In genomic region chr12:76992891-76993529, GRCm38 (mm10) we compare ENCODE assay signal across 10 mouse cellular contexts. TPM values are rescaled to one million over a fixed set of nuclear protein-coding genes. Genes with fewer than 3 reads are reported as not detected.
DNase-seq lines count a peak whose midpoint lies in the region; ATAC-seq and TF ChIP-seq lines count a peak whose summit lies in the region.
"Had no signal": no experiment of that assay in that cellular context is flagged by ENCODE, and none has a peak within 500 bp of the region (broad histone marks: within the 10 kb centered on the region; RNA-seq: fewer than 3 reads in every experiment).

No protein-coding gene starts in this region.

- no peaks in the 10 kb centered on the region for H3K9me3 ChIP-seq in kidney, embryonic 15.5 days (replicated peaks)
- no peaks in the 10 kb centered on the region for H3K9me3 ChIP-seq in forebrain, embryonic 10.5 days
- H3K9me3 ChIP-seq: limb, embryonic 12.5 days; lung, embryonic 15.5 days had no signal

- H3K4me1 ChIP-seq in kidney, adult 2 months (ENCODE audit: control insufficient read depth, insufficient read depth, low read length), result no peaks in the 10 kb centered on the region
- no peaks in the 10 kb centered on the region for H3K4me1 ChIP-seq in kidney, embryonic 15.5 days
- no peaks in the 10 kb centered on the region for H3K4me1 ChIP-seq in forebrain, embryonic 10.5 days
- H3K4me1 ChIP-seq: lung, embryonic 15.5 days had no signal

- TF ChIP-seq POLR2A in kidney, adult 2 months (IDR thresholded peaks at IDR 0.05; ENCODE audit: low read depth, low read length), result no peak

- no peaks in the 10 kb centered on the region for H3K36me3 ChIP-seq in kidney, adult 2 months (ENCODE audit: control insufficient read depth, insufficient read depth, low read length)
- no peaks in the 10 kb centered on the region for H3K36me3 ChIP-seq in kidney, embryonic 15.5 days
- H3K36me3 ChIP-seq in forebrain, embryonic 10.5 days (replicated peaks), result no peaks in the 10 kb centered on the region
- H3K36me3 ChIP-seq: limb, embryonic 12.5 days; lung, embryonic 15.5 days had no signal

- ATAC-seq in kidney, embryonic 15.5 days (replicated peaks; ENCODE audit: low FRiP score), result no peak

- no peak overlapping the region for H3K4me2 ChIP-seq in kidney, embryonic 15.5 days
- H3K4me2 ChIP-seq: limb, embryonic 12.5 days; lung, embryonic 15.5 days had no signal

- H3K4me3 ChIP-seq in kidney, adult 2 months (ENCODE audit: insufficient read depth, low read depth, low read length), result no peak overlapping the region
- no peak overlapping the region for H3K4me3 ChIP-seq in kidney, embryonic 15.5 days (replicated peaks)
- H3K4me3 ChIP-seq in forebrain, embryonic 10.5 days, result no peak overlapping the region
- H3K4me3 ChIP-seq: limb, embryonic 12.5 days; lung, embryonic 15.5 days had no signal

- WGBS in kidney, adult 2 months, result 85% methylated on average over 16 of the region's 16 CpGs
- 88% methylated on average over 16 of the region's 16 CpGs for WGBS in kidney, embryonic 15.5 days
- WGBS in forebrain, embryonic 10.5 days, result 93% methylated on average over 16 of the region's 16 CpGs

- no peak overlapping the region for H3K9ac ChIP-seq in kidney, embryonic 15.5 days
- H3K9ac ChIP-seq: limb, embryonic 12.5 days; lung, embryonic 15.5 days had no signal

- no peaks in the 10 kb centered on the region for H3K27me3 ChIP-seq in kidney, adult 2 months (replicated peaks; ENCODE audit: control insufficient read depth, insufficient read depth, low read length)
- no peaks in the 10 kb centered on the region for H3K27me3 ChIP-seq in kidney, embryonic 15.5 days
- no peaks in the 10 kb centered on the region for H3K27me3 ChIP-seq in forebrain, embryonic 10.5 days (ENCODE audit: poor library complexity, severe bottlenecking)
- H3K27me3 ChIP-seq: limb, embryonic 12.5 days; lung, embryonic 15.5 days had no signal

- TF ChIP-seq CTCF in kidney, adult 2 months (conservative IDR thresholded peaks at IDR 0.05; ENCODE audit: insufficient read depth, insufficient read length, low read depth, low read length), result no peak

- peak; percentile 17 for DNase-seq in heart, postnatal 4 days
- DNase-seq in heart, adult 8-10 months (ENCODE audit: low spot score), result no peak
- DNase-seq in cerebellum, postnatal 36 days, result peak; percentile 76 to 79
- DNase-seq in left cerebral cortex, postnatal 10 days (ENCODE audit: extremely low spot score in 1 of 2, low spot score in 2 of 2), result peak; percentile 45 to 73
- no peak for DNase-seq in kidney, adult 2 months
- no peak for DNase-seq in forebrain, embryonic 10.5 days (ENCODE audit: extremely low spot score, low spot score)

- intact Hi-C loops in left cerebral cortex, postnatal 10 days (cut with DNase I), result no loop called here

- H3K27ac ChIP-seq in kidney, adult 2 months (ENCODE audit: insufficient read depth, low read depth, low read length), result no peak overlapping the region
- H3K27ac ChIP-seq in kidney, embryonic 15.5 days, result no peak overlapping the region
- no peak overlapping the region for H3K27ac ChIP-seq in forebrain, embryonic 10.5 days
- H3K27ac ChIP-seq: limb, embryonic 12.5 days; lung, embryonic 15.5 days; stomach, postnatal 0 days had no signal

RNA-seq across cellular contexts. Expression of gene Max, which starts 31.0 kb away (rescaled TPM):
- 10 to 100 TPM; 37.6 to 41.1 TPM for total RNA-seq in heart, postnatal 4 days (2021)
- 10 to 100 TPM; 59.2 to 86.0 (median 63.7) TPM for total RNA-seq in heart, adult 8-10 months (2022)
- total RNA-seq in left cerebral cortex, postnatal 10 days (2021), result 10 to 100 TPM; 76.2 to 78.5 TPM
- 33.8 and 42.7 TPM in 2 replicates for polyA plus RNA-seq in kidney, adult 2 months (2012; rRNA removed)
- 16.6 and 19.9 TPM in 2 replicates for polyA plus RNA-seq in kidney, embryonic 15.5 days (2015; fragmentation: Nextera tagmentation; extraction: Ambion mirVana)
- 12.0 and 13.5 TPM in 2 replicates for polyA plus RNA-seq in forebrain, embryonic 10.5 days (2016; fragmentation: Nextera tagmentation; extraction: Ambion mirVana)

Comparison
In these comparisons a context has a peak if more than half of its experiments do, and no peak if none do; other contexts are left out.
1. DNase-seq: peak in heart, postnatal 4 days (single experiment), cerebellum, postnatal 36 days (2 of 2) and left cerebral cortex, postnatal 10 days (2 of 2); none in heart, adult 8-10 months (single experiment), kidney, adult 2 months (single experiment) and forebrain, embryonic 10.5 days (single experiment).